Mouse (Mus musculus) liver, embryonic 16.5 days (tissue): ENCODE measurements around the gene Ripor3. TPM values are rescaled to one million over a fixed set of nuclear protein-coding genes. Genes with fewer than 3 reads are reported as not detected.
A peak's percentile ranks its signal among the peaks of the same experiment; 100 is the strongest.

ENCODE experiments used
- ATAC-seq: fragments of 200-750 bp; cut with Nextera tagmentation; 2 replicates; pipeline ENCODE4 v1.8.0; 2017; ENCODE audit warnings: low read depth, mild to moderate bottlenecking, moderate number of reproducible peaks, moderate library complexity
- H3K27ac ChIP-seq: fragments of 300-500 bp; sonication (generic); 2 replicates; pipeline ENCODE4 v1.5.1; 2014; ENCODE audit warnings: mild to moderate bottlenecking, low read length
- H3K27me3 ChIP-seq: fragments of 300-500 bp; sonication (generic); 2 replicates; pipeline ENCODE4 v1.6.1; 2014; ENCODE audit warnings: low read depth, low read length, mixed read lengths; ENCODE audit not compliant: control insufficient read depth, insufficient read depth
- H3K36me3 ChIP-seq: fragments of 300-500 bp; sonication (generic); 2 replicates; pipeline ENCODE4 v1.6.1; 2014; ENCODE audit warnings: mild to moderate bottlenecking; ENCODE audit not compliant: control insufficient read depth, insufficient read depth
- H3K4me1 ChIP-seq: fragments of 300-500 bp; sonication (generic); 2 replicates; pipeline ENCODE4 v1.6.1; 2014; ENCODE audit warnings: low read depth, low read length, mixed read lengths; ENCODE audit not compliant: control insufficient read depth
- H3K4me2 ChIP-seq: fragments of 300-500 bp; sonication (generic); 2 replicates; pipeline ENCODE4 v1.6.1; 2014; ENCODE audit warnings: low read depth, low read length, mixed read lengths
- H3K4me3 ChIP-seq: fragments of 300-500 bp; sonication (generic); 2 replicates; pipeline ENCODE4 v1.5.1; 2014; ENCODE audit warnings: low read depth, mild to moderate bottlenecking, low read length
- H3K9ac ChIP-seq: fragments of 300-500 bp; sonication (generic); 2 replicates; pipeline ENCODE4 v1.6.1; 2014; ENCODE audit warnings: low read depth, low read length
- H3K9me3 ChIP-seq: fragments of 300-500 bp; sonication (generic); replicated peaks from 2 replicates; pipeline ENCODE4 v1.6.1; 2016; ENCODE audit warnings: low read length; ENCODE audit not compliant: control insufficient read depth
- WGBS: fragments of 180-500 bp; shearing (Covaris S2); extraction: QIAGEN DNeasy Blood & Tissue Kit; methylation state at CpG from one replicate; pipeline ENCODE4 v1.1.7; 2014; ENCODE audit not compliant: insufficient replicate concordance; 5-methylcytosine and 5-hydroxymethylcytosine counted together
- polyA plus RNA-seq: library from polyadenylated mRNA; unstranded; fragments of >200 nt; fragmentation: Nextera tagmentation; extraction: Ambion mirVana; gene quantifications from 2 replicates; pipeline ENCODE4 v1.2.1, GENCODE M21; 2015

Gene Ripor3
- polyA plus RNA-seq, 1 experiment from 2014 or later, result 1.2 TPM

- Histone ChIP-seq H3K4me3 (no peak overlapping the region), H3K27me3 (no peaks in the 10 kb centered on the region), H3K4me1 (no peaks in the 10 kb centered on the region; the same call in 1 of the 2 replicates), H3K9ac (no peak overlapping the region), H3K27ac (no peak overlapping the region), H3K4me2 (no peak overlapping the region), H3K9me3 (peaks cover 5% of the 10 kb centered on the region), H3K36me3 (no peaks in the 10 kb centered on the region)
- 11% methylated on average over 3 of the region's 3 CpGs for WGBS
- no peak for ATAC-seq
These were observed 13.5 kb upstream of the Ripor3 start for GRCm38 (mm10) chr2:168023763-168024402.

DNA sequence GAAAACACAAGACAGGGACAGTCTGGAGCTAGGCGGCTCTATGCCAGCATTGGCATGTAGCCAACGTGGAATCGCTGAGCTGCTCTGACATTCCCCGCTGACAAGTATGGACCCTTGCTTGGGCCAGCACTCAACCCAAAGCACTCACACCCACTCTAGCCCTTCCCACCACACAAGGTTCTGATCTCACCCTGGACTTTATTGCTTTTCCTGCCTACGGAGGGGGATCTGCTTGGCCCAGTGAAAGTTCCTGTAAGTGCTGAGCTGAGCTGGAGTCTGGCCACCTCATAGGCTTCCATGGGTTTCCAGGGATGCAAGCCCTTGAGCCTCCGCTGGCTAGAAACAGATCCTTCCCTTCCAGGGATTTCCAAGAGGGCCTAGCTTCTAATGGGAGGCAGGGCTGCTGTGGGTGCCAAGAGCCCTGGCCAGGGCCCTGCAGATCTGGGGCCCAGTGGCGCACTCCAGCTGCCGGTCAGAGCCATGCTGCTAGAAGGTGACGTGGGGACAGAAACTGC, 8.8 kb upstream of the Ripor3 start:
- H3K27me3 ChIP-seq, result no peaks in the 10 kb centered on the region
- H3K4me2 ChIP-seq, result no peak overlapping the region
- H3K9me3 ChIP-seq, result no peaks in the 10 kb centered on the region
- H3K9ac ChIP-seq, result no peak overlapping the region
- ATAC-seq, result no peak
- H3K4me3 ChIP-seq, result no peak overlapping the region
- no peaks in the 10 kb centered on the region for H3K36me3 ChIP-seq
- no peak overlapping the region for H3K27ac ChIP-seq
- H3K4me1 ChIP-seq, result peaks cover 5% of the 10 kb centered on the region; the same call in 1 of the 2 replicates
- 72% methylated on average over 9 of the region's 9 CpGs for WGBS

DNA sequence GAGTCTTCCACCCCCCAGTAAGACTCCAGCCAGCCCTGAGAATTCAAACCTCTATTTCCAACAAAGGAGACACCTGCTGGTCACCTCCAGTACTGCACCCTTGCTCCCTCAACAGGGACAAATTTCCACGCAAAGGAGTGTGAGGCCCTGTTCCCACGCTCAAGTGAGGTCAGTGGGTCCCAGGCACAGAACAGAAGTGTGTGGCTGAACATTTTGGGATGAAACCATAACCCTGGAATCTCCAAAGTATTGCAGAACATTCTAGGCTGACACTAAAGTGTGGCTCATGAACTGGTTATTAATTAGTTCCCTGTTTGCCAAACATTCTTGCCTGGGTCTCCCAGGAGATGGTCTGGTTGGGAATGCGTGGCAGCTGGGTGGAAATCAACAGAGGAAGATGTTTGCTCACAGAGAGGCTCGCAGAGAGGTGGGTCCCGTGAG, 6.6 kb upstream of the Ripor3 start:
- 18% methylated on average over 5 of the region's 5 CpGs for WGBS
- Histone ChIP-seq H3K27me3 (no peaks in the 10 kb centered on the region), H3K4me1 (peaks cover 5% of the 10 kb centered on the region; the same call in 1 of the 2 replicates), H3K9me3 (no peaks in the 10 kb centered on the region), H3K36me3 (no peaks in the 10 kb centered on the region), H3K4me2 (no peak overlapping the region), H3K27ac (no peak overlapping the region), H3K9ac (no peak overlapping the region), H3K4me3 (no peak overlapping the region)
- ATAC-seq, result no peak

- H3K4me2 ChIP-seq, result no peak overlapping the region
- H3K27me3 ChIP-seq, result no peaks in the 10 kb centered on the region
- H3K27ac ChIP-seq, result no peak overlapping the region
- H3K4me1 ChIP-seq, result peaks cover 7% of the 10 kb centered on the region
- no peaks in the 10 kb centered on the region for H3K36me3 ChIP-seq
- H3K9me3 ChIP-seq, result no peaks in the 10 kb centered on the region
- H3K9ac ChIP-seq, result no peak overlapping the region
- WGBS, result 24% methylated on average over 11 of the region's 11 CpGs
- ATAC-seq, result no peak
- H3K4me3 ChIP-seq, result no peak overlapping the region
These were observed 475 bp upstream of the Ripor3 start for GRCm38 (mm10) chr2:168010893-168011292.

- no peaks in the 10 kb centered on the region for H3K9me3 ChIP-seq
- no peak overlapping the region for H3K4me3 ChIP-seq
- H3K27me3 ChIP-seq, result no peaks in the 10 kb centered on the region
- no peak for ATAC-seq
- no peaks in the 10 kb centered on the region for H3K36me3 ChIP-seq
- WGBS, result 74% methylated on average over 3 of the region's 3 CpGs
- no peak overlapping the region for H3K9ac ChIP-seq
- H3K27ac ChIP-seq, result no peak overlapping the region
- H3K4me2 ChIP-seq, result no peak overlapping the region
- H3K4me1 ChIP-seq, result peaks cover 5% of the 10 kb centered on the region
These were observed 2.3 kb downstream of the Ripor3 start for GRCm38 (mm10) chr2:168008132-168008531.

GRCm38 (mm10) chr2:168006489-168006888, 3.9 kb downstream of the Ripor3 start:
- no peaks in the 10 kb centered on the region for H3K27me3 ChIP-seq
- 60% methylated on average over 6 of the region's 6 CpGs for WGBS
- no peak overlapping the region for H3K4me3 ChIP-seq
- ATAC-seq, result no peak
- no peak overlapping the region for H3K4me2 ChIP-seq
- H3K36me3 ChIP-seq, result no peaks in the 10 kb centered on the region
- H3K9ac ChIP-seq, result no peak overlapping the region
- H3K4me1 ChIP-seq, result peaks cover 5% of the 10 kb centered on the region
- no peak overlapping the region for H3K27ac ChIP-seq
- H3K9me3 ChIP-seq, result no peaks in the 10 kb centered on the region

DNA sequence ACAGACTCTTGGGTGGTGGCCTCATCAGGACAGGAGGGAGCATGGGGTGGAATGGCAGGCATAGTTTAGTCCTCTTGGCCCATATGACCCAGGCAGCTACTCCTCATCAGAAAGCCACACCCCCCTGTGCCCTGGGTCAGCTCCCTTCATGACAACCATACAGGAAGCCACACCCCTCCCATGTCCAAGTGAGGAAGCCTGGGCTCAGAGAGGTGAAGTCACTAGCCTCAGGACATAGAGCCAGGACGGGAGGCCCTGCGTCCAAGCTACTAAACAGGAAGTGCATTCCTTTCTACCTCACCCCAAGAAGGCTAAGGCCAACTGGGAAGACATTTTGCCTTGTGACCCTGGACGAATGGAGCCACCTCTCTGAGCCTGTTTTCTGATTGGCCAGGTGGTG, 4.8 kb downstream of the Ripor3 start:
- Histone ChIP-seq H3K9ac (no peak overlapping the region), H3K27ac (no peak overlapping the region), H3K4me1 (peaks cover 5% of the 10 kb centered on the region), H3K4me3 (no peak overlapping the region), H3K9me3 (no peaks in the 10 kb centered on the region), H3K36me3 (no peaks in the 10 kb centered on the region), H3K4me2 (no peak overlapping the region), H3K27me3 (no peaks in the 10 kb centered on the region)
- 21% methylated on average over 3 of the region's 3 CpGs for WGBS
- peak; percentile 30 for ATAC-seq

GRCm38 (mm10) chr2:168005005-168005404, 5.4 kb downstream of the Ripor3 start:
- Histone ChIP-seq H3K27ac (no peak overlapping the region), H3K4me2 (no peak overlapping the region), H3K36me3 (no peaks in the 10 kb centered on the region), H3K4me3 (no peak overlapping the region), H3K4me1 (peaks cover 5% of the 10 kb centered on the region), H3K9ac (no peak overlapping the region), H3K9me3 (no peaks in the 10 kb centered on the region), H3K27me3 (no peaks in the 10 kb centered on the region)
- 0 out of 2 replicates have a peak, but pooled peaks have one; percentile 15 for ATAC-seq
- 78% methylated on average over 3 of the region's 3 CpGs for WGBS

DNA sequence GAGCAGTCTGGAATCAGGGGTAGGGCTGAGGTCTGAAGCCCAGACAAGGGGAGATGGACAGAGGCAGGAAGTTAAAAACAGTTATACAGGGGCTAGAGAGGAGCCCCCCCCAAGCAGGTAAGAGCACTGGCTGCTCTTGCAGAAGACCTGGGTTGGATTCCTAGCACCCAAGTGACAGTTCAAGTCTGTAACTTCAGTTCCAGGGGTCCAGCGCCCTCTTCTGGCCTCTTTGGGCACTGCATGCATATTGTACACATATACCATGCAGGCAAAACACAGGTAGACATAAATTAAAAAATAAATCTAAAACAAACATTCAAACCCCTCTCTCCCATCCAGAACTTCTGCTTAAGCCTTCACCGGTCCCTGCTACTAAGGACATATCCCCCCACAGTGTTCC, 6.0 kb downstream of the Ripor3 start:
- 51% methylated on average over 2 of the region's 2 CpGs for WGBS
- H3K27ac ChIP-seq, result no peak overlapping the region
- no peaks in the 10 kb centered on the region for H3K9me3 ChIP-seq
- no peak overlapping the region for H3K9ac ChIP-seq
- H3K4me3 ChIP-seq, result no peak overlapping the region
- no peaks in the 10 kb centered on the region for H3K36me3 ChIP-seq
- ATAC-seq, result no peak
- H3K27me3 ChIP-seq, result no peaks in the 10 kb centered on the region
- peaks cover 5% of the 10 kb centered on the region for H3K4me1 ChIP-seq
- no peak overlapping the region for H3K4me2 ChIP-seq
